Comparison of ENCODE assay signal across 16 mouse cellular contexts in the genomic region with DNA sequence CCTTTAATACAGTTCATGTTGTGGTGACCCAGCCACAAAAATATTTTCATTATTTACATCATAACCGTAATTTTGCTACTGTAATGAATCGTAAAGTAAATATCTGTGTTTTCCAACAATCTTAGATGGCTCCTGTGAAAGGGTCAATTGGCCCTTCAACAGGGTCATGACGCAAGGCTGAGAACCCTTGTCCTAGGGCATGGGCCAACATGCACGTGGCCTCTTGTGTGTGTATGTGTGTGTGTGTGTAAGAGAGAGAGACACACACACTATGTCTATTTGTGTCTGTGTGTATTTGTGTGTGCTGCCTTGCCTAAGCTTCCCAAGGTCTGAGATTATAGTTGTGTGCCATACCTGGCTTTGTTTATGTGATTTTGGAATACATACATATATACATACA.
"Had no signal": no experiment of that assay in that cellular context is flagged by ENCODE, and none has a peak within 500 bp of the region (broad histone marks: within the 10 kb centered on the region; RNA-seq: fewer than 3 reads in every experiment).

No protein-coding gene starts in this region.

- H3K27me3 ChIP-seq: liver, embryonic 13.5 days; liver, embryonic 15.5 days; lung, embryonic 15.5 days; megakaryocyte, embryonic 14.5 days; midbrain, embryonic 12.5 days; neural tube, embryonic 12.5 days; stomach, embryonic 15.5 days had no signal

- DNase-seq: liver; liver, embryonic 13.5 days; liver, postnatal 0 days; midbrain, embryonic 14.5 days; right cerebral cortex, postnatal 14 days; thymus, adult 2 months; thymus, postnatal 25 days; thymus, postnatal 4 days had no signal

- H3K4me3 ChIP-seq: liver, embryonic 13.5 days; liver, embryonic 15.5 days; lung, embryonic 15.5 days; megakaryocyte, embryonic 14.5 days; midbrain, embryonic 12.5 days; neural tube, embryonic 12.5 days; stomach, embryonic 15.5 days had no signal

- H3K4me2 ChIP-seq: liver, embryonic 13.5 days; liver, embryonic 15.5 days; lung, embryonic 15.5 days; midbrain, embryonic 12.5 days; neural tube, embryonic 12.5 days; stomach, embryonic 15.5 days had no signal

- ATAC-seq: liver, postnatal 0 days had no signal

- H3K9me3 ChIP-seq: liver, embryonic 13.5 days; liver, embryonic 15.5 days; lung, embryonic 15.5 days; megakaryocyte, embryonic 14.5 days; midbrain, embryonic 12.5 days; neural tube, embryonic 12.5 days; stomach, embryonic 15.5 days had no signal

- H3K27ac ChIP-seq: liver, embryonic 13.5 days; liver, embryonic 15.5 days; lung, embryonic 15.5 days; macrophage; midbrain, embryonic 12.5 days; neural tube, embryonic 12.5 days; stomach, embryonic 15.5 days; stomach, postnatal 0 days had no signal

- H3K4me1 ChIP-seq: liver, embryonic 13.5 days; liver, embryonic 15.5 days; lung, embryonic 15.5 days; midbrain, embryonic 12.5 days; neural tube, embryonic 12.5 days; stomach, embryonic 15.5 days had no signal

- H3K9ac ChIP-seq: liver, embryonic 13.5 days; liver, embryonic 15.5 days; liver, postnatal 0 days; lung, embryonic 15.5 days; midbrain, embryonic 12.5 days; neural tube, embryonic 12.5 days; stomach, embryonic 15.5 days had no signal
